Mouse (Mus musculus) gastrocnemius, adult 2 months (tissue): ENCODE measurements at regions not wholly inside any gene's neighbourhood (a gene's known extent, or its start where the extent isn't known, plus 50 kb on each side); places are given as distances from the start of the nearest gene placed in this dataset.
A peak's percentile ranks its signal among the peaks of the same experiment; 100 is the strongest.

Experiments
- DNase-seq: peaks from one replicate; pipeline ENCODE4 v3.0.0; 2022
- H3K27ac ChIP-seq: fragments of 200-600 bp; 2 replicates; pipeline ENCODE4 v1.8.1; 2022; ENCODE audit warnings: mild to moderate bottlenecking
- H3K4me3 ChIP-seq: fragments of 200-600 bp; 2 replicates; pipeline ENCODE4 v1.8.1; 2022; ENCODE audit warnings: mild to moderate bottlenecking, moderate library complexity
- CTCF ChIP-seq: fragments of 200-600 bp; IDR thresholded peaks from 2 replicates; pipeline ENCODE4 v1.8.1; 2022; ENCODE audit warnings: antibody characterized with exemption, mild to moderate bottlenecking, moderate library complexity
- intact Hi-C: fragments of 180-260 bp; cut with DNase I; formaldehyde crosslinking; loops from one replicate; pipeline ENCODE4 v1.15.1; 2025

DNA sequence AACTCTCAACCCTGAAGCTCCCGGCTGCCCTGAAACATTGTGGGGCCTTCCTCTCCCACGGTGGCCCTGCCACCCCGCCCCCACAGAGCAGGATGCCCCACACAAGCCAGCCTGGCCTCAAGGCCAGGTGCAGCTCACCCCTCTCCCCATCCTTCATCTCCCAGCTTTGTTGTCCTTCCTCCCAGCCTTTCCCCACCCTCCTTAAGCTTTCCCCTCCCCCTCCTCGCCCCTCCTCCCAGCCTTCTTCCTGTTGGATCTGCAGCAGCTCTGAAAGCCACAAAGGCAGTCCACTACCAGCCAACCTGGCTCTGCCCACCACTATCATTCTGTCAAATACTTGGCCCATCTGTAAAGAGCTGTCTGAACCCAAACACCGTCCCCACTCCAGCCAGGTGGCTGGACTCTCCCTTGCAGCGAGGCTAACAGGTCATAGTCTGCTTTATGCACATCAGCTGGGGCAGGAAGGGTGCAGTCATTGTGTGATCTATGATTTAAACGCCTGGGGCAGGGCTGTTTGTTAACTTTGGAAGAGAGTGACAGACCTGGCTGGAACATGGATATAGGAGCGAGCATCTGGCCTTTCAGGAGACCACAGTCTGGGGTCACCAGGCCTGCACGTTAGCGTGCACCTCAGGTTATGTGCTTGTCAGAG lies 119.9 kb upstream of the Atp6ap2 start:
- no peak for DNase-seq
- intact Hi-C loops = no loop called here
- no peak overlapping the region for H3K27ac ChIP-seq
- no peak for TF ChIP-seq CTCF
- H3K4me3 ChIP-seq = no peak overlapping the region

DNA sequence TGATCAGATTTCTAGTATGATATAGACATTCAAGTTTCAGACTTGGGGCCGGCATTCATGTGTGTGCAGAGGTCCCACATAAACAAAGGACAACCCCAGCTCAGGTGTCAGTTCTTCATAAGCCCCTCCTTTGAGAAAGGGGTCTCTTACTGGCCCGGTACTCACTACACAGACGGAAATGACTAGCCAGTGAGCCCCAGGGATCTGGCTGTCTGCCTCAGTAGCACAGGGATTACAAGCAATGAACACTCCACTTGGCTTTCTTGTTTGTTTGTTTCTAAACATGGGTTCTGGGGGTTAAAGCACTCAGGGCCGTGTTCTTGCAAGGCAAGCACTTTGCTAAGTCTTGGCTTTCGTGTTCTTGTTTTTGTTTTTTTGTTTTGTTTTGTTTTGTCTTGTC lies 115.3 kb upstream of the Atp6ap2 start:
- H3K4me3 ChIP-seq = no peak overlapping the region
- intact Hi-C loops = no loop called here
- DNase-seq = no peak
- no peak for TF ChIP-seq CTCF
- H3K27ac ChIP-seq = no peak overlapping the region

DNA sequence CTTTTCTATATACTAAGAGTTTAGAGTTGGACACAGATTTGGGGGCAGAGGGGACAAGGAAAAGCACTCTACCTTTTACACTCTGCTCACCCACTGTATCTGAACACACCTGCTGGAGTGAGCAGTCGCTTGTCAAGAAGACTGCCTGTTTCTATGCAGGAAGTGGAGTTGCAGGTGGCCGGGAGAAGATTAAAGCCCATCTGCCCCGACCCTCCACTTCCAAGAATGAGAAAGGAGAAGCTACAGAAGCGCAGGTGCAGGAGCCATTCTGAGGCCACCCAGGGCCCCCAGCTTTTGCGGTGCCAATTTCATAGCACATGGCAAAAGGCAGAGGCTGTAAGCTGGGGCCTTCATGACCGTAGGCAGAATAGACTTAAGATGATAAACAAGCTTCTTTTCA lies 108.4 kb upstream of the Atp6ap2 start:
- TF ChIP-seq CTCF = no peak
- H3K27ac ChIP-seq = no peak overlapping the region
- no peak for DNase-seq
- no peak overlapping the region for H3K4me3 ChIP-seq
- intact Hi-C loops = no loop called here

DNA sequence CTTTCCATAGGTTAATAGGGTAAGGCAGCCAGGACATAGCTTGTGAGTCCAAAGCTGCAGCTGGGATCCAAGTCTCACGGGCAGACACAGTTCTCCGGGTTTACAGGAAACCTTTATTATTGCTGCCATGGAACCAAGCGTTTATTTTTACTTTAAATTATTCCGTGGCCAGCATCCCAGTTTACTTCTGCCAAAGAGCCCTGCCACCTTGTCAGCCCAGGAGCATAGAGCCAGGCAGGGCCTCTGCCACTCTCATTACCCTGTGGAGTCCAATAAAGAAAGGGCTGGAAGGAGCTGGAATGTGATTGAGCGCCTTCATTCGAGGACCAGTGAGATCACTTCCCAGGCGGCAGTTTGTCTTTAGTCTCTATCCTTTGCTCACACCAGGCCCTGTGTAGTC lies 96.6 kb upstream of the Atp6ap2 start:
- intact Hi-C loops = no loop called here
- H3K4me3 ChIP-seq = no peak overlapping the region
- no peak for DNase-seq
- no peak for TF ChIP-seq CTCF
- H3K27ac ChIP-seq = no peak overlapping the region

DNA sequence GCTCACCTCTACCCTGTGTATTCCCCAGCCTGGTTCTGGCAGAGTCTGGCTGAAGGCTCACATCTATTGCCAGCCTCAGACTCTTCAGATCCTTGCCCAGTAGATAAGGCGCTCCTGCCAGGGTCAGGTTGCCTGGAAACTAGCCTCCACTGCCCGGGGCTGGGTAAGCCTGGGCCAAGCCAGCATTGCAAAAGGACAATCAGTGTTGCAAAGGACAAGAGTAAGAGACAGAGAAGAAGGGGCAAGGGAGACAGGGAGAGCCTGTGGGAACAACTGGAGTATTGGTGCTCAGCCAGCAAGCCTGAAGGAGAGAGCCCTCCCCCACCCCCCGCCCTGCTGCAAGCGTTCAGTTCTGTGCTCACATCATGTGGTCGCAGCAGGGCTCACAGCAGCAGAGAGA lies 94.4 kb upstream of the Atp6ap2 start:
- H3K4me3 ChIP-seq = no peak overlapping the region
- peak; percentile 32 for DNase-seq
- intact Hi-C loops = no loop called here
- H3K27ac ChIP-seq = no peak overlapping the region
- TF ChIP-seq CTCF = no peak

DNA sequence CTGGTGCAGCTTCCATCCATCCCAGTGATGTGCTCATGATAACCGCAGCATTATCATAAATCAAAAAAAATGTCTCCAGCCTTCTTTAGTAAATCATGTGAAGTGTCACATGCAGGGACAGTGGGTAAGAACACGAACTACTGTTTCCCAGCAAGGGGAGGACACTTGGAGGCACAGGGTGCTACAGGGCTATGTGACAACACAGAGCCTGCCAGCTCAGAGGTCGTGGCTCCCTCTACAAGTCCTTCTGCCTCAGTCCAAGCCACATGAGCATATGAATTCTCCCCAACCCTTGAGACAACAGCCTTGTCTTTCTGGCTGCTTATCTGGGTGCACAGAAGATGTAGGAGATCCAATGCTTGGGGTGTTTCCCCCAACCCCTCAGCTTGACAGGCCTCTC lies 93.7 kb upstream of the Atp6ap2 start:
- intact Hi-C loops = no loop called here
- DNase-seq = no peak
- no peak overlapping the region for H3K27ac ChIP-seq
- no peak for TF ChIP-seq CTCF
- H3K4me3 ChIP-seq = no peak overlapping the region

DNA sequence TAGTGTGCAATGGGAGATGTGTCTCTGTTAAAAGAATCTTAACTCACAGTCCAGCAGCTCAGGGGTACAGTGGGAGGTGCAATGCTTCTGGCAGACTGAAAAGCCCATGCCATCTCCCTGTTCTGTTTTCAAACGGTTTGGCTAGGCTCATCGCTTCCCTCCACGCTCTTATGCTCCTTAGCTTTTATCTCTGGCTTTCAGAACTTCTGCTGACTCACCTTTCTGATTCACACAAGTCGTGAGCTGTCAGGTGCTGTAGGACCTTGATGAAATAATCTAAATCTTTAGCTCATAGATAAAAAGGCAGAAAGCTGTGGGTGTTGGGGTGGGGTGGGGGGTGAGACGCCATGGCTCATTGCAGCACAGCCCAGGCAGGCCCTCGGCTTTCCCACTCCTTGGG lies 93.1 kb upstream of the Atp6ap2 start:
- Histone ChIP-seq H3K27ac (no peak overlapping the region), H3K4me3 (no peak overlapping the region)
- intact Hi-C loops = no loop called here
- no peak for TF ChIP-seq CTCF
- DNase-seq = no peak

DNA sequence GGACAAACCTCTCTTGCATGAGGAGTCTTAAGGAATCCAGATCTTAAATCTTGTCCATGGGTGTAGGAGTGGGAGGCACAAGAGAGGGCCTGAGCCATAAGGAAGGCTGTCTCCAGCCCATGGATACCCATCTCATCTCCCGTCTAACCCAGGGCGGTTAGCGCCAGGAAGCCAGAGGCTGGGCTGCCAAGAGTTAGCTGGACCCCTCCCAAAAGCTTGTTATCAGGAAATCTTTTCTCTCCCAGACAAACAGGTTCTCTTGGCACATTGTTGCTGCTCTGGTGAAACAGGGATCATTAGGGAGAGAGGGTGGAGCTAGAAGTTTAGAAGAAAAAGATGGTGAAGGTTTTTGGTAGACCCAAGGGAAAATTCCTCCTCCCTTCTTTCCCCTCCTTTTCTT lies 87.0 kb upstream of the Atp6ap2 start:
- no peak for DNase-seq
- intact Hi-C loops = no loop called here
- Histone ChIP-seq H3K4me3 (no peak overlapping the region), H3K27ac (no peak overlapping the region)
- no peak for TF ChIP-seq CTCF

DNA sequence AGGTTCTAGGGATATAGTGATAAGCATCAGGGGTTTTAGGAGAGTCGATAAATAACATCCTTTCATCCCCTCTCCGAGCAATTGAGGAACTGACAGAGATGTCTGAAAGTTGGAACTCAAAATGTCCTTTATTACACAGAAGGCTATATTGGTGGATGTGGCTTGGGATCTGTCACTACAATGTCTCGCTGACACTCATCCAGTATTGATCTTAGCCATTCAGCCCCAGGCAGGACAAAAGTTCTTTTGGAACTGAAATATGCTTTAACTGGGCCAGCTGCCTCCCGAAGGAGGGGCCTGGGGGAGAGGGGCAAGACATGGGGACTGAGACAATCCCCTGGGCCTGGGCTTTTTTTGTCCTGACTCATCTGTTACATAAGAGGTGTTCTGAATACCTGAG lies 85.2 kb upstream of the Atp6ap2 start:
- no peak for DNase-seq
- H3K4me3 ChIP-seq = no peak overlapping the region
- H3K27ac ChIP-seq = no peak overlapping the region
- intact Hi-C loops = no loop called here
- TF ChIP-seq CTCF = no peak

DNA sequence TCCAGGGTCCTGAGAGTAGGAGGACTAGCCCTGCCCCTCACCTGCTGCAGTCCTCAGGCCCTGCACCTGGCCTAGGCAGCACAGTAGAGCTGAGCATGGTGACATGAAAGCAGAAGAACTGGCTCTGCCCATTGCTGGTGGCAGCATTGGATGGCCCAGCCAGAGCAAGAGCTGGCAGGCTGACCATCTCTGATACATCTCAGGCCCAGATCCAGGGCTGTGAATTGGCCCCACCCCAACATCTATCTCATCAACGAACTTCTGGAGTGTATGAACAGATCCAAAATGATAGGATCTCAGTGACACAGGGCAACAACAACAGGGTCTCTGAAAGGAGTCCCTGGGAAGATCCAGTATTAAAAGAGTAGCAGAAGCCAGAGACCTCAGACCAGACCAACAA lies 84.0 kb upstream of the Atp6ap2 start:
- Histone ChIP-seq H3K27ac (no peak overlapping the region), H3K4me3 (no peak overlapping the region)
- TF ChIP-seq CTCF = no peak
- no peak for DNase-seq
- intact Hi-C loops = no loop called here

DNA sequence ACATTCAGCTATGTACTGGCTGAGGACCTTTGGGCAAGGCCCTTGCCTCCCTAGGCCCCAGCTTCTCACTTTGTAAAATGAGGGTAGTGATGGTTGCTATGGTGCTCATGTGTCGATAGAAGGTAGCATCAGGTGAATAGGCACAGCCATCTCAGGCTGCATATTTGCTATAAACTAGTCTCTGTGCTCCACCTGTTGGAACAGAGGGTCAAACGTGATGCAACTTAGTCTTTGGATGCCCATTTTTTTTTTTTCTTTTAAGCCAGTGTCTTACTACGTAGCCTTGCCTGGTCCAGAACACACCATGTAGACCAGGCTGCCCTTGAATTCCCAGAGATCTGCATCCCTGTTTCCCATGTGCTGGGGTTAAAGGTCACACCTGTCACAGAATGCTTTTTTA lies 76.5 kb upstream of the Atp6ap2 start:
- no peak for TF ChIP-seq CTCF
- H3K4me3 ChIP-seq = no peak overlapping the region
- H3K27ac ChIP-seq = no peak overlapping the region
- no peak for DNase-seq
- intact Hi-C loops = no loop called here

DNA sequence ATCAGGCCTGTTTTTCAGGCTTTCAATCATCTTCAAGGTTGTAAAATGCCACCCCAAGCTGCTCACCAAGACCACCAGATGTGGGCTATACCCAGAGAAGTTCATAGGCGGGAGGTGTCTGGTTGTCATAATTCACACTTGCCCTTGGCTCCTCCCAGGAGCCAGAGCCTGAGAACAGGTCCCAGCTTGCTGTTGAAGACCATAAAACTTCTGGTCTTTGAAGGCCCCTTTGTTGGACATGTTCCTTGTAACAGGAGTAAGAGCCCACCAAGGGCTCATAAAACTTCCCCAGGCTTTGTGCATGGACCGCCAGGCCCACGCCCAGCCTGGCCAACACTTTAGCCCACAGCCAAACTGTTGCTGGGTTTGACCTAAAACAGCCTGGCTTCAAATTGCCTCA lies 62.6 kb upstream of the Atp6ap2 start:
- intact Hi-C loops = no loop called here
- Histone ChIP-seq H3K4me3 (no peak overlapping the region), H3K27ac (no peak overlapping the region)
- TF ChIP-seq CTCF = no peak
- DNase-seq = no peak

DNA sequence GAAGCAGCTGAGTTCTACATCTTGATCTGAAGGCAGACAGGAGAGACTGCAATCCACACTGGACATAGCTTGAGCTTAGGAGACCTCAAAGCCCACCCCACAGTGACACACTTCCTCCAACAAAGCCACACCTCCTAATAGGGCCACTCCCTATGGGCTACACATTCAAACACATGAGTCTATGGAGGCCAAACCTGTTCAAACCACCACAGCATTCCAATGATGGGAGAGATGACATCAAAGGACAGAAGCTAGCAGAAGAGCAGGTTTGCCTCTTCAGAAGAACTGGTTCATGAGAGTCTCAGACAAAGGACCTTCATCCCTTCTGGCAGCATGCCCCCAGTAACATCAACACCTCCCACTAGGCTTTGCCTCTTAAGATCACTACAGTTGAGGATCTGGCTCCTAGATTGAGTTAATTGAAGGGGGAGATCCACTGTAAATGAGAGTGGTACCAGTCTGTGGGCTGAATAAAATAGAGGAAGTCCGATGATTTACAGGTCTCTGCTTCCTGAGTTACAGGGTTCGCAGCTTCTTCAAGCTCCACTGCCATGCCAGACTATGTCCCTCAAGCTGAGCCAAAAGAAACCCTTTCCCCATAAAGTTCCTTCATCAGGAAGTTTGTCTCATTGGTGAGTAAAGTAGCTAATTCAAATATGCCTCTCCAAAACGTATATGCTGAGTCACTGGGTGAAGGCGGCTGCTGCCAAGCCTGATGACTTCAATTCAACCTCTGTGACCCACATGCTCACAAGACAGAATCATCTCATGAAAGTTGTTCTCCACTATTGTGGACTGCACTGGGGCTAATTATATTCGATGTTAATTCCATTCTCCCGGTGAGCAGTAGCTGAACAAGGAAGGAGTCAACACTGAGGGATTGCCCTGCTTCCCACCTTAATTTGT lies 56.9 kb upstream of the Atp6ap2 start:
- TF ChIP-seq CTCF = no peak
- DNase-seq = no peak
- Histone ChIP-seq H3K4me3 (no peak overlapping the region), H3K27ac (no peak overlapping the region)
- intact Hi-C loops = no loop called here
